Mouse (Mus musculus): ENCODE measurements around the gene Ftsj1. TPM values are rescaled to one million over a fixed set of nuclear protein-coding genes. Genes with fewer than 3 reads are reported as not detected.

Gene Ftsj1
- total and polyA plus RNA-seq, 2 experiments from 2014 or later = 17.1 to 20.9 TPM

- WGBS = 72% methylated on average over 7 of the region's 7 CpGs
- Histone ChIP-seq H3K9me3 (replicated peaks; ENCODE audit: control insufficient read depth, low read length) (no peaks in the 10 kb centered on the region), H3K27ac (ENCODE audit: low read depth) (no peak overlapping the region), H3K9ac (replicated peaks; ENCODE audit: low read depth, low read length) (no peak overlapping the region), H3K36me3 (replicated peaks; ENCODE audit: control insufficient read depth, insufficient read depth, low read length) (no peaks in the 10 kb centered on the region), H3K4me1 (ENCODE audit: control insufficient read depth, insufficient read depth) (no peaks in the 10 kb centered on the region), H3K27me3 (ENCODE audit: control insufficient read depth, insufficient read depth, low read length) (no peaks in the 10 kb centered on the region), H3K4me3 (ENCODE audit: low read depth, low read length) (no peak overlapping the region), H3K4me2 (ENCODE audit: low read depth, low read length) (no peak overlapping the region)
- no peak for TF ChIP-seq CTCF (IDR thresholded peaks at IDR 0.05; ENCODE audit: low read depth)
- ATAC-seq (ENCODE audit: insufficient read depth, low read depth) (no peak), DNase-seq (ENCODE audit: low spot score) (no peak)
These were observed 28.7 kb downstream of the Ftsj1 start for GRCm38 (mm10) chrX:8223473-8223872.

- no peaks in the 10 kb centered on the region for H3K9me3 ChIP-seq (replicated peaks; ENCODE audit: control insufficient read depth, low read length)
- no peak overlapping the region for H3K9ac ChIP-seq (replicated peaks; ENCODE audit: low read depth, low read length)
These were observed 29.4 kb downstream of the Ftsj1 start for GRCm38 (mm10) chrX:8222678-8223421.

GRCm38 (mm10) chrX:8222296-8222677, 29.9 kb downstream of the Ftsj1 start:
- no peaks in the 10 kb centered on the region for H3K9me3 ChIP-seq (replicated peaks; ENCODE audit: control insufficient read depth, low read length)
- DNase-seq (ENCODE audit: low spot score) (no peak), ATAC-seq (ENCODE audit: insufficient read depth, low read depth) (no peak)
- H3K4me3 ChIP-seq (ENCODE audit: low read depth, low read length) = no peak overlapping the region
- no peaks in the 10 kb centered on the region for H3K36me3 ChIP-seq (replicated peaks; ENCODE audit: control insufficient read depth, insufficient read depth, low read length)
- no peak overlapping the region for H3K4me2 ChIP-seq (ENCODE audit: low read depth, low read length)
- H3K27me3 ChIP-seq (ENCODE audit: control insufficient read depth, insufficient read depth, low read length) = no peaks in the 10 kb centered on the region
- H3K9ac ChIP-seq (replicated peaks; ENCODE audit: low read depth, low read length) = no peak overlapping the region
- no peaks in the 10 kb centered on the region for H3K4me1 ChIP-seq (ENCODE audit: control insufficient read depth, insufficient read depth)
- TF ChIP-seq CTCF (IDR thresholded peaks at IDR 0.05; ENCODE audit: low read depth) = no peak
- no peak for TF ChIP-seq EP300 (IDR thresholded peaks at IDR 0.05; ENCODE audit: low read depth)
- WGBS = 52% methylated on average over 3 of the region's 3 CpGs
- H3K27ac ChIP-seq (ENCODE audit: low read depth) = no peak overlapping the region

More at GRCm38 (mm10) chrX:8222678-8223421, 29.4 kb downstream of the Ftsj1 start:
- ATAC-seq (ENCODE audit: insufficient read depth, low read depth) (no peak), DNase-seq (ENCODE audit: low spot score) (no peak)
- no peaks in the 10 kb centered on the region for H3K36me3 ChIP-seq (replicated peaks; ENCODE audit: control insufficient read depth, insufficient read depth, low read length)
- no peak overlapping the region for H3K27ac ChIP-seq (ENCODE audit: low read depth)
- H3K4me2 ChIP-seq (ENCODE audit: low read depth, low read length) = no peak overlapping the region
- no peak for TF ChIP-seq CTCF (IDR thresholded peaks at IDR 0.05; ENCODE audit: low read depth)
- TF ChIP-seq EP300 (IDR thresholded peaks at IDR 0.05; ENCODE audit: low read depth) = no peak
- WGBS = 62% methylated on average over 7 of the region's 7 CpGs
- no peaks in the 10 kb centered on the region for H3K27me3 ChIP-seq (ENCODE audit: control insufficient read depth, insufficient read depth, low read length)
- H3K4me1 ChIP-seq (ENCODE audit: control insufficient read depth, insufficient read depth) = no peaks in the 10 kb centered on the region
- no peak overlapping the region for H3K4me3 ChIP-seq (ENCODE audit: low read depth, low read length)

GRCm38 (mm10) chrX:8219651-8220050, 32.6 kb downstream of the Ftsj1 start:
- no peak overlapping the region for H3K9ac ChIP-seq (replicated peaks; ENCODE audit: low read depth, low read length)
- H3K4me1 ChIP-seq (ENCODE audit: control insufficient read depth, insufficient read depth) = no peaks in the 10 kb centered on the region
- H3K4me3 ChIP-seq (ENCODE audit: low read depth, low read length) = no peak overlapping the region
- no peaks in the 10 kb centered on the region for H3K27me3 ChIP-seq (ENCODE audit: control insufficient read depth, insufficient read depth, low read length)
- DNase-seq (ENCODE audit: low spot score) (no peak), ATAC-seq (ENCODE audit: insufficient read depth, low read depth) (no peak)
- 22% methylated on average over 8 of the region's 8 CpGs for WGBS
- no peaks in the 10 kb centered on the region for H3K9me3 ChIP-seq (replicated peaks; ENCODE audit: control insufficient read depth, low read length)
- no peak overlapping the region for H3K27ac ChIP-seq (ENCODE audit: low read depth)
- H3K4me2 ChIP-seq (ENCODE audit: low read depth, low read length) = no peak overlapping the region
- H3K36me3 ChIP-seq (replicated peaks; ENCODE audit: control insufficient read depth, insufficient read depth, low read length) = no peaks in the 10 kb centered on the region
- no peak for TF ChIP-seq CTCF (IDR thresholded peaks at IDR 0.05; ENCODE audit: low read depth)
- TF ChIP-seq EP300 (IDR thresholded peaks at IDR 0.05; ENCODE audit: low read depth) = no peak

- H3K9ac ChIP-seq (replicated peaks; ENCODE audit: low read depth, low read length) = no peak overlapping the region
- H3K27ac ChIP-seq (ENCODE audit: low read depth) = no peak overlapping the region
- ATAC-seq (ENCODE audit: insufficient read depth, low read depth) (no peak), DNase-seq (ENCODE audit: low spot score) (no peak)
- no peaks in the 10 kb centered on the region for H3K27me3 ChIP-seq (ENCODE audit: control insufficient read depth, insufficient read depth, low read length)
- no peaks in the 10 kb centered on the region for H3K36me3 ChIP-seq (replicated peaks; ENCODE audit: control insufficient read depth, insufficient read depth, low read length)
- TF ChIP-seq CTCF (IDR thresholded peaks at IDR 0.05; ENCODE audit: low read depth) = no peak
- no peak for TF ChIP-seq EP300 (IDR thresholded peaks at IDR 0.05; ENCODE audit: low read depth)
- WGBS = 22% methylated on average over 2 of the region's 2 CpGs
- no peaks in the 10 kb centered on the region for H3K4me1 ChIP-seq (ENCODE audit: control insufficient read depth, insufficient read depth)
- H3K4me3 ChIP-seq (ENCODE audit: low read depth, low read length) = no peak overlapping the region
- H3K9me3 ChIP-seq (replicated peaks; ENCODE audit: control insufficient read depth, low read length) = no peaks in the 10 kb centered on the region
- no peak overlapping the region for H3K4me2 ChIP-seq (ENCODE audit: low read depth, low read length)
These were observed 34.1 kb downstream of the Ftsj1 start for GRCm38 (mm10) chrX:8218114-8218513.

- Histone ChIP-seq H3K4me1 (ENCODE audit: control insufficient read depth, insufficient read depth) (no peaks in the 10 kb centered on the region), H3K4me3 (ENCODE audit: low read depth, low read length) (no peak overlapping the region), H3K9me3 (replicated peaks; ENCODE audit: control insufficient read depth, low read length) (no peaks in the 10 kb centered on the region), H3K4me2 (ENCODE audit: low read depth, low read length) (no peak overlapping the region), H3K36me3 (replicated peaks; ENCODE audit: control insufficient read depth, insufficient read depth, low read length) (no peaks in the 10 kb centered on the region), H3K27ac (ENCODE audit: low read depth) (no peak overlapping the region), H3K27me3 (ENCODE audit: control insufficient read depth, insufficient read depth, low read length) (no peaks in the 10 kb centered on the region), H3K9ac (replicated peaks; ENCODE audit: low read depth, low read length) (no peak overlapping the region)
- ATAC-seq (ENCODE audit: insufficient read depth, low read depth) (no peak), DNase-seq (ENCODE audit: low spot score) (no peak)
- TF ChIP-seq EP300 (IDR thresholded peaks at IDR 0.05; ENCODE audit: low read depth) = no peak
- no peak for TF ChIP-seq CTCF (IDR thresholded peaks at IDR 0.05; ENCODE audit: low read depth)
- 24% methylated on average over 6 of the region's 6 CpGs for WGBS
These were observed 34.8 kb downstream of the Ftsj1 start for GRCm38 (mm10) chrX:8217383-8217782.

Measured in heart, postnatal 0 days (tissue).